Mouse (Mus musculus) heart, embryonic 11.5 days (tissue): ENCODE measurements around the gene Gps1. TPM values are rescaled to one million over a fixed set of nuclear protein-coding genes. Genes with fewer than 3 reads are reported as not detected.
"Not testable (repeated sequence)": the region's sequence is repeated elsewhere in the genome, so short reads cannot be mapped to it uniquely, and the experiment has no call there.

ENCODE experiments used
- ATAC-seq: fragments of 200-750 bp; cut with Nextera tagmentation; replicated peaks from 2 replicates; pipeline ENCODE4 v1.8.0; 2017; ENCODE audit warnings: moderate library complexity; ENCODE audit not compliant: insufficient number of reproducible peaks, low FRiP score, low TSS enrichment
- H3K27ac ChIP-seq: fragments of 300-500 bp; sonication (generic); 2 replicates; pipeline ENCODE4 v1.5.1; 2014; ENCODE audit warnings: mild to moderate bottlenecking, low read depth, low read length
- H3K27me3 ChIP-seq: fragments of 300-500 bp; sonication (generic); 2 replicates; pipeline ENCODE4 v1.6.1; 2014; ENCODE audit warnings: mild to moderate bottlenecking, low read length, mixed read lengths; ENCODE audit not compliant: control insufficient read depth, insufficient read depth
- H3K36me3 ChIP-seq: fragments of 300-500 bp; sonication (generic); 2 replicates; pipeline ENCODE4 v1.6.1; 2014; ENCODE audit warnings: mild to moderate bottlenecking, low read length, moderate library complexity, mixed read lengths; ENCODE audit not compliant: control insufficient read depth, insufficient read depth
- H3K4me1 ChIP-seq: fragments of 300-500 bp; sonication (generic); 2 replicates; pipeline ENCODE4 v1.6.1; 2014; ENCODE audit warnings: low read length; ENCODE audit not compliant: control insufficient read depth, insufficient read depth
- H3K4me2 ChIP-seq: fragments of 300-500 bp; sonication (generic); 2 replicates; pipeline ENCODE4 v1.6.1; 2014; ENCODE audit warnings: mild to moderate bottlenecking, moderate library complexity
- H3K4me3 ChIP-seq: fragments of 300-500 bp; sonication (generic); 2 replicates; pipeline ENCODE4 v1.5.1; 2014; ENCODE audit warnings: low read depth, low read length
- H3K9ac ChIP-seq: fragments of 300-500 bp; sonication (generic); 2 replicates; pipeline ENCODE4 v1.6.1; 2014; ENCODE audit warnings: mild to moderate bottlenecking, low read depth, low read length, moderate library complexity
- H3K9me3 ChIP-seq: fragments of 300-500 bp; sonication (generic); replicated peaks from 2 replicates; pipeline ENCODE4 v1.6.1; 2016; ENCODE audit warnings: low read length; ENCODE audit not compliant: control insufficient read depth
- WGBS: fragments of 180-500 bp; shearing (Covaris S2); extraction: QIAGEN DNeasy Blood & Tissue Kit; methylation state at CpG from one replicate; pipeline ENCODE4 v1.1.7; 2014; ENCODE audit not compliant: insufficient replicate concordance; 5-methylcytosine and 5-hydroxymethylcytosine counted together
- polyA plus RNA-seq: library from polyadenylated mRNA; unstranded; fragments of >200 nt; fragmentation: Nextera tagmentation; extraction: Ambion mirVana; gene quantifications from 2 replicates; pipeline ENCODE4 v1.2.1, GENCODE M21; 2014

The Gps1 gene
- polyA plus RNA-seq, 1 experiment from 2014 or later = 166 TPM

- no peak for ATAC-seq
- Histone ChIP-seq H3K9ac (no peak overlapping the region), H3K36me3 (no peaks in the 10 kb centered on the region), H3K4me1 (peaks cover 16% of the 10 kb centered on the region), H3K27ac (no peak overlapping the region), H3K4me2 (no peak overlapping the region), H3K9me3 (no peaks in the 10 kb centered on the region), H3K4me3 (no peak overlapping the region), H3K27me3 (no peaks in the 10 kb centered on the region)
- 80% methylated on average over 4 of the region's 4 CpGs for WGBS
Measured at GRCm38 (mm10) chr11:120828416-120828815, 44.3 kb downstream of the Gps1 start.

- no peaks in the 10 kb centered on the region for H3K36me3 ChIP-seq
- no peaks in the 10 kb centered on the region for H3K9me3 ChIP-seq
- H3K4me3 ChIP-seq = no peak overlapping the region
- no peak overlapping the region for H3K9ac ChIP-seq
- H3K4me1 ChIP-seq = peaks cover 23% of the 10 kb centered on the region
- 80% methylated on average over 10 of the region's 10 CpGs for WGBS
- no peak overlapping the region for H3K4me2 ChIP-seq
- no peak overlapping the region for H3K27ac ChIP-seq
- no peaks in the 10 kb centered on the region for H3K27me3 ChIP-seq
- no peak for ATAC-seq
Measured at GRCm38 (mm10) chr11:120829757-120830532, 45.9 kb downstream of the Gps1 start.

GRCm38 (mm10) chr11:120830686-120831085, 46.6 kb downstream of the Gps1 start:
- peaks cover 16% of the 10 kb centered on the region for H3K4me1 ChIP-seq
- ATAC-seq = no peak
- no peaks in the 10 kb centered on the region for H3K36me3 ChIP-seq
- no peaks in the 10 kb centered on the region for H3K9me3 ChIP-seq
- H3K9ac ChIP-seq = no peak overlapping the region
- 83% methylated on average over 12 of the region's 12 CpGs for WGBS
- no peak overlapping the region for H3K4me3 ChIP-seq
- H3K4me2 ChIP-seq = no peak overlapping the region
- no peak overlapping the region for H3K27ac ChIP-seq
- no peaks in the 10 kb centered on the region for H3K27me3 ChIP-seq

- no peak overlapping the region for H3K9ac ChIP-seq
- no peaks in the 10 kb centered on the region for H3K36me3 ChIP-seq
- no peak overlapping the region for H3K4me2 ChIP-seq
- H3K9me3 ChIP-seq = no peaks in the 10 kb centered on the region
- WGBS = 82% methylated on average over 3 of the region's 3 CpGs
- no peak for ATAC-seq
- H3K27ac ChIP-seq = no peak overlapping the region
- no peaks in the 10 kb centered on the region for H3K27me3 ChIP-seq
- H3K4me3 ChIP-seq = no peak overlapping the region
- H3K4me1 ChIP-seq = peaks cover 12% of the 10 kb centered on the region
Measured at GRCm38 (mm10) chr11:120831659-120832440, 47.8 kb downstream of the Gps1 start.

- H3K9ac ChIP-seq, H3K4me2 ChIP-seq, H3K27me3 ChIP-seq, ATAC-seq, H3K9me3 ChIP-seq, H3K36me3 ChIP-seq, H3K4me3 ChIP-seq, H3K27ac ChIP-seq: not testable (repeated sequence)
- peaks cover 11% of the 10 kb centered on the region for H3K4me1 ChIP-seq
- 78% methylated on average over 5 of the region's 5 CpGs for WGBS
Measured at GRCm38 (mm10) chr11:120832962-120833361, 48.9 kb downstream of the Gps1 start.

GRCm38 (mm10) chr11:120833555-120834280, 49.6 kb downstream of the Gps1 start:
- Histone ChIP-seq H3K4me3 (no peak overlapping the region), H3K27ac (0 out of 2 replicates have a peak overlapping the region, but pooled peaks have one; percentile 22), H3K9ac (peak overlapping the region; percentile 22; the same call in 1 of the 2 replicates), H3K9me3 (no peaks in the 10 kb centered on the region), H3K4me1 (peaks cover 9% of the 10 kb centered on the region), H3K36me3 (no peaks in the 10 kb centered on the region), H3K27me3 (no peaks in the 10 kb centered on the region), H3K4me2 (no peak overlapping the region)
- ATAC-seq = no peak
- 47% methylated on average over 8 of the region's 8 CpGs for WGBS

Other genes with a start within 250 kb of the Gps1 start
- gene Mcrip1, start 234.5 kb upstream of the Gps1 start, polyA plus RNA-seq = 157 and 168 TPM in 2 replicates
- gene Ppp1r27, start 233.1 kb upstream of the Gps1 start, polyA plus RNA-seq = not detected in 2 replicates
- 506 and 569 TPM in 2 replicates for gene P4hb, start 211.0 kb upstream of the Gps1 start, polyA plus RNA-seq
- gene Arhgdia, start 202.6 kb upstream of the Gps1 start, polyA plus RNA-seq = 468 and 477 TPM in 2 replicates
- gene Alyref, start 185.9 kb upstream of the Gps1 start, polyA plus RNA-seq = 333 and 334 TPM in 2 replicates
- gene Anapc11, start 185.9 kb upstream of the Gps1 start, polyA plus RNA-seq = 200 and 201 TPM in 2 replicates
- 8.8 and 9.1 TPM in 2 replicates for gene Npb, start 175.8 kb upstream of the Gps1 start, polyA plus RNA-seq
- gene Pcyt2, start 166.3 kb upstream of the Gps1 start, polyA plus RNA-seq = 79.2 and 79.9 TPM in 2 replicates
- 18.8 and 22.5 TPM in 2 replicates for gene Sirt7, start 159.0 kb upstream of the Gps1 start, polyA plus RNA-seq
- 19.4 and 20.2 TPM in 2 replicates for gene Mafg, start 150.7 kb upstream of the Gps1 start, polyA plus RNA-seq
- gene Pycr1, start 140.5 kb upstream of the Gps1 start, polyA plus RNA-seq = 22.8 and 24.9 TPM in 2 replicates
- 8.1 and 12.3 TPM in 2 replicates for gene Myadml2, start 136.1 kb upstream of the Gps1 start, polyA plus RNA-seq
- 1.4 and 1.5 TPM in 2 replicates for gene Notum, start 123.1 kb upstream of the Gps1 start, polyA plus RNA-seq
- 93.9 and 103 TPM in 2 replicates for gene Aspscr1, start 111.3 kb upstream of the Gps1 start, polyA plus RNA-seq
- gene Cenpx, start 70.5 kb upstream of the Gps1 start, polyA plus RNA-seq = 114 and 129 TPM in 2 replicates
- 21.8 and 23.2 TPM in 2 replicates for gene Lrrc45, start 70.3 kb upstream of the Gps1 start, polyA plus RNA-seq
- gene Rac3, start 62.8 kb upstream of the Gps1 start, polyA plus RNA-seq = 1.7 and 3.0 TPM in 2 replicates
- gene Dcxr, start 57.0 kb upstream of the Gps1 start, polyA plus RNA-seq = 5.1 and 6.6 TPM in 2 replicates
- gene Cbr2, start 52.2 kb upstream of the Gps1 start, polyA plus RNA-seq = 0.36 and 1.0 TPM in 2 replicates
- 4.5 and 5.8 TPM in 2 replicates for gene Hmga1b, start 21.5 kb upstream of the Gps1 start, polyA plus RNA-seq
- gene Rfng, start 65 bp upstream of the Gps1 start, polyA plus RNA-seq = 15.0 and 16.5 TPM in 2 replicates
- gene Dus1l, start 12.1 kb downstream of the Gps1 start, polyA plus RNA-seq = 50.0 and 59.9 TPM in 2 replicates
- 33.9 and 42.6 TPM in 2 replicates for gene Fasn, start 40.3 kb downstream of the Gps1 start, polyA plus RNA-seq
- gene Ccdc57, start 148.6 kb downstream of the Gps1 start, polyA plus RNA-seq = 3.3 and 3.9 TPM in 2 replicates
- 176 and 189 TPM in 2 replicates for gene Slc16a3, start 164.2 kb downstream of the Gps1 start, polyA plus RNA-seq
- 47.9 and 58.5 TPM in 2 replicates for gene Csnk1d, start 207.1 kb downstream of the Gps1 start, polyA plus RNA-seq